Mouse (Mus musculus) heart, embryonic 13.5 days (tissue): ENCODE data around the gene Cars. TPM values are rescaled to one million over a fixed set of nuclear protein-coding genes. Genes with fewer than 3 reads are reported as not detected.

Experiments used
- ATAC-seq: fragments of 200-750 bp; cut with Nextera tagmentation; 2 replicates; pipeline ENCODE4 v1.8.0; 2017; ENCODE audit warnings: moderate TSS enrichment; ENCODE audit not compliant: insufficient number of reproducible peaks, low FRiP score, low TSS enrichment; ENCODE audit errors: extremely low read depth
- H3K27ac ChIP-seq: fragments of 300-500 bp; sonication (generic); replicated peaks from 2 replicates; pipeline ENCODE4 v1.5.1; 2015; ENCODE audit warnings: moderate library complexity, mild to moderate bottlenecking, inconsistent platforms
- H3K27me3 ChIP-seq: fragments of 300-500 bp; sonication (generic); replicated peaks from 2 replicates; pipeline ENCODE4 v1.6.1; 2015; ENCODE audit warnings: mild to moderate bottlenecking, inconsistent platforms
- H3K36me3 ChIP-seq: fragments of 300-500 bp; sonication (generic); 2 replicates; pipeline ENCODE4 v1.6.1; 2015; ENCODE audit warnings: mild to moderate bottlenecking, inconsistent platforms
- H3K4me1 ChIP-seq: fragments of 300-500 bp; sonication (generic); 2 replicates; pipeline ENCODE4 v1.6.1; 2015; ENCODE audit warnings: inconsistent platforms
- H3K4me2 ChIP-seq: fragments of 300-500 bp; sonication (generic); 2 replicates; pipeline ENCODE4 v1.6.1; 2015; ENCODE audit warnings: inconsistent platforms, mild to moderate bottlenecking, moderate library complexity
- H3K4me3 ChIP-seq: fragments of 300-500 bp; sonication (generic); 2 replicates; pipeline ENCODE4 v1.5.1; 2015; ENCODE audit warnings: moderate library complexity, mild to moderate bottlenecking, inconsistent platforms
- H3K9ac ChIP-seq: fragments of 300-500 bp; sonication (generic); 2 replicates; pipeline ENCODE4 v1.6.1; 2015; ENCODE audit warnings: inconsistent platforms, mild to moderate bottlenecking, moderate library complexity
- H3K9me3 ChIP-seq: fragments of 300-500 bp; sonication (generic); 2 replicates; pipeline ENCODE4 v1.6.1; 2016; ENCODE audit warnings: inconsistent platforms
- WGBS: fragments of 180-500 bp; shearing (Covaris S2); methylation state at CpG from one replicate; pipeline ENCODE4 v1.1.7; 2015; ENCODE audit warnings: mixed read lengths; 5-methylcytosine and 5-hydroxymethylcytosine counted together
- polyA plus RNA-seq: library from polyadenylated mRNA; unstranded; fragments of >200 nt; fragmentation: Nextera tagmentation; extraction: Ambion mirVana; gene quantifications from 2 replicates; pipeline ENCODE4 v1.2.1, GENCODE M21; 2015

Cars gene
- polyA plus RNA-seq, 1 experiment from 2014 or later, result 26.6 TPM

GRCm38 (mm10) chr7:143583025-143583424 is 16.9 kb downstream of the Cars start:
- Histone ChIP-seq H3K36me3 (peaks cover 94% of the 10 kb centered on the region), H3K4me2 (no peak overlapping the region), H3K27me3 (no peaks in the 10 kb centered on the region), H3K9me3 (no peaks in the 10 kb centered on the region), H3K9ac (no peak overlapping the region), H3K4me3 (no peak overlapping the region), H3K27ac (no peak overlapping the region), H3K4me1 (0 out of 2 replicates have a peak, but pooled peaks cover under 1% of the 10 kb centered on the region)
- WGBS, result 84% methylated on average over 5 of the region's 5 CpGs
- no peak for ATAC-seq

GRCm38 (mm10) chr7:143575751-143576150 is 24.1 kb downstream of the Cars start:
- peaks cover 97% of the 10 kb centered on the region for H3K36me3 ChIP-seq
- no peak overlapping the region for H3K4me2 ChIP-seq
- peaks cover 14% of the 10 kb centered on the region; the same call in 1 of the 2 replicates for H3K4me1 ChIP-seq
- no peak for ATAC-seq
- H3K27me3 ChIP-seq, result no peaks in the 10 kb centered on the region
- WGBS, result 93% methylated on average over 11 of the region's 11 CpGs
- H3K4me3 ChIP-seq, result no peak overlapping the region
- H3K9me3 ChIP-seq, result no peaks in the 10 kb centered on the region
- no peak overlapping the region for H3K9ac ChIP-seq
- no peak overlapping the region for H3K27ac ChIP-seq

- ATAC-seq, result 0 out of 2 replicates have a peak, but pooled peaks have one; percentile 25
- Histone ChIP-seq H3K27ac (0 out of 2 replicates have a peak overlapping the region, but pooled peaks have one; percentile 21), H3K4me1 (peaks cover 19% of the 10 kb centered on the region), H3K9me3 (no peaks in the 10 kb centered on the region), H3K27me3 (no peaks in the 10 kb centered on the region), H3K4me3 (no peak overlapping the region), H3K9ac (no peak overlapping the region), H3K36me3 (peaks cover 99% of the 10 kb centered on the region), H3K4me2 (no peak overlapping the region)
- 28% methylated on average over 3 of the region's 3 CpGs for WGBS
Observed at GRCm38 (mm10) chr7:143565648-143566039, 34.2 kb downstream of the Cars start.

- Histone ChIP-seq H3K4me3 (no peak overlapping the region), H3K9me3 (no peaks in the 10 kb centered on the region), H3K4me2 (no peak overlapping the region), H3K36me3 (peaks cover 99% of the 10 kb centered on the region), H3K4me1 (peaks cover 19% of the 10 kb centered on the region), H3K9ac (no peak overlapping the region), H3K27ac (no peak overlapping the region), H3K27me3 (no peaks in the 10 kb centered on the region)
- ATAC-seq, result no peak
- 88% methylated on average over 6 of the region's 6 CpGs for WGBS
Observed at GRCm38 (mm10) chr7:143565015-143565647, 34.8 kb downstream of the Cars start.

- no peak overlapping the region for H3K9ac ChIP-seq
- no peaks in the 10 kb centered on the region for H3K27me3 ChIP-seq
- no peak overlapping the region for H3K4me3 ChIP-seq
- no peak overlapping the region for H3K4me2 ChIP-seq
- no peak overlapping the region for H3K27ac ChIP-seq
- 69% methylated on average over 5 of the region's 5 CpGs for WGBS
- no peaks in the 10 kb centered on the region for H3K9me3 ChIP-seq
- peaks cover 19% of the 10 kb centered on the region for H3K4me1 ChIP-seq
- ATAC-seq, result no peak
- H3K36me3 ChIP-seq, result peaks cover 99% of the 10 kb centered on the region
Observed at GRCm38 (mm10) chr7:143563787-143564186, 36.1 kb downstream of the Cars start.

- H3K27ac ChIP-seq, result no peak overlapping the region
- peaks cover 86% of the 10 kb centered on the region for H3K36me3 ChIP-seq
- no peak for ATAC-seq
- no peak overlapping the region for H3K4me2 ChIP-seq
- no peak overlapping the region for H3K9ac ChIP-seq
- no peaks in the 10 kb centered on the region for H3K4me1 ChIP-seq
- no peaks in the 10 kb centered on the region for H3K9me3 ChIP-seq
- no peak overlapping the region for H3K4me3 ChIP-seq
- WGBS, result 86% methylated on average over 7 of the region's 7 CpGs
- no peaks in the 10 kb centered on the region for H3K27me3 ChIP-seq
Observed at GRCm38 (mm10) chr7:143557616-143558015, 42.3 kb downstream of the Cars start.

- Histone ChIP-seq H3K9ac (no peak overlapping the region), H3K9me3 (no peaks in the 10 kb centered on the region), H3K27me3 (no peaks in the 10 kb centered on the region), H3K4me3 (no peak overlapping the region), H3K27ac (no peak overlapping the region), H3K36me3 (peaks cover 81% of the 10 kb centered on the region), H3K4me1 (no peaks in the 10 kb centered on the region), H3K4me2 (no peak overlapping the region)
- ATAC-seq, result no peak
- WGBS, result 67% methylated on average over 8 of the region's 8 CpGs
Observed at GRCm38 (mm10) chr7:143556964-143557610, 42.8 kb downstream of the Cars start.

GRCm38 (mm10) chr7:143549588-143550220 is 50.2 kb downstream of the Cars start:
- Histone ChIP-seq H3K4me2 (peak overlapping the region; percentile 77), H3K4me3 (peak overlapping the region; percentile 80), H3K9me3 (no peaks in the 10 kb centered on the region), H3K36me3 (peaks cover 19% of the 10 kb centered on the region), H3K27me3 (no peaks in the 10 kb centered on the region), H3K27ac (peak overlapping the region; percentile 88), H3K9ac (peak overlapping the region; percentile 87), H3K4me1 (peaks cover 36% of the 10 kb centered on the region)
- 23% methylated on average over 2 of the region's 2 CpGs for WGBS
- ATAC-seq, result no peak

GRCm38 (mm10) chr7:143548976-143549457 is 50.9 kb downstream of the Cars start, which contains the start of gene Nap1l4:
Nap1l4 (minus strand) TSS chr7:143549106.
- WGBS, result under 1% methylated on average over 43 of the region's 43 CpGs
- Histone ChIP-seq H3K4me1 (peaks cover 38% of the 10 kb centered on the region), H3K4me2 (peak within 1 kb of the TSS; percentile 90), H3K4me3 (peak within 1 kb of the TSS; percentile 80), H3K36me3 (peaks cover 17% of the 10 kb centered on the region), H3K9me3 (no peaks in the 10 kb centered on the region), H3K9ac (peak within 1 kb of the TSS; percentile 93), H3K27me3 (no peaks in the 10 kb centered on the region), H3K27ac (peak within 1 kb of the TSS; percentile 94)
- ATAC-seq, result peak; percentile 100

GRCm38 (mm10) chr7:143548231-143548961 is 51.5 kb downstream of the Cars start:
- peak overlapping the region; percentile 93 for H3K9ac ChIP-seq
- WGBS, result under 1% methylated on average over 57 of the region's 63 CpGs
- ATAC-seq, result peak; percentile 74

GRCm38 (mm10) chr7:143546554-143546953 is 53.3 kb downstream of the Cars start:
- 67% methylated on average over 2 of the region's 2 CpGs for WGBS
- Histone ChIP-seq H3K27ac (no peak overlapping the region), H3K27me3 (no peaks in the 10 kb centered on the region), H3K4me3 (peak overlapping the region; percentile 4; the same call in 1 of the 2 replicates), H3K4me1 (peaks cover 62% of the 10 kb centered on the region), H3K4me2 (peak overlapping the region; percentile 90), H3K9ac (peak overlapping the region; percentile 56), H3K36me3 (peaks cover 13% of the 10 kb centered on the region), H3K9me3 (no peaks in the 10 kb centered on the region)
- no peak for ATAC-seq

More at GRCm38 (mm10) chr7:143548231-143548961, 51.5 kb downstream of the Cars start:
- no peaks in the 10 kb centered on the region for H3K27me3 ChIP-seq
- H3K36me3 ChIP-seq, result peaks cover 13% of the 10 kb centered on the region
- H3K27ac ChIP-seq, result peak overlapping the region; percentile 94
- H3K9me3 ChIP-seq, result no peaks in the 10 kb centered on the region
- H3K4me1 ChIP-seq, result peaks cover 44% of the 10 kb centered on the region
- H3K4me2 ChIP-seq, result peak overlapping the region; percentile 90
- peak overlapping the region; percentile 80 for H3K4me3 ChIP-seq
